In the genomic region with DNA sequence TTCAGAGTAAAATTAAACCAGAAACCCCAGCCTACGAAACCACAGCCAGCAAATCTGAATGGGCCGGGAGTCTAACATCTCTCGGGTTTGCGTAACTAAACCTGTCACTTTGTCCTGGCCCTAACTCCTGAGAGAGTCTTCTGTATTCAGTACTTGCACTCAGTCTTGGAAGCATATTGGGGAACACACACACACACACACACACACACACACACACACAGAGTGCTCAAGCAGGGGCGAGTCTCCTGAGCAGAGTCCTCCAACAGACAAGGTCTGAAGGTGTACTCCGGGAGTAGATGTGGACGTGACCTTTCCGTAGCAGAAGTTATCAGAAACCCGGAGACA, we compare ENCODE assay signal across 8 mouse cellular contexts. TPM values are rescaled to one million over a fixed set of nuclear protein-coding genes. Genes with fewer than 3 reads are reported as not detected.
DNase-seq lines count a peak whose midpoint lies in the region; ATAC-seq and TF ChIP-seq lines count a peak whose summit lies in the region.

No protein-coding gene starts in this region.

- H3K36me3 ChIP-seq in heart, adult 2 months (ENCODE audit: control insufficient read depth, insufficient read depth, low read length): no peaks in the 10 kb centered on the region
- H3K36me3 ChIP-seq in forebrain, embryonic 16.5 days (ENCODE audit: control insufficient read depth, insufficient read depth): no peaks in the 10 kb centered on the region
- H3K36me3 ChIP-seq in liver, embryonic 16.5 days (ENCODE audit: control insufficient read depth, insufficient read depth): no peaks in the 10 kb centered on the region

- intact Hi-C loops in heart, adult 2 months (cut with DNase I): loop anchor here (5.0 kb wide), 1 partner anchor 50 kb away; no protein-coding TSS in a partner anchor

- H3K9ac ChIP-seq in heart, adult 2 months (ENCODE audit: low read depth, low read length): peak overlapping the region; percentile 87
- H3K9ac ChIP-seq in forebrain, embryonic 16.5 days (replicated peaks; ENCODE audit: low read depth, low read length): peak overlapping the region; percentile 77
- no peak overlapping the region for H3K9ac ChIP-seq in liver, embryonic 16.5 days (ENCODE audit: low read depth, low read length)

- no peaks in the 10 kb centered on the region for H3K27me3 ChIP-seq in heart, adult 2 months (ENCODE audit: control insufficient read depth, insufficient read depth, low read length)
- H3K27me3 ChIP-seq in forebrain, embryonic 16.5 days (replicated peaks; ENCODE audit: control insufficient read depth, insufficient read depth, low read length): no peaks in the 10 kb centered on the region
- H3K27me3 ChIP-seq in liver, embryonic 16.5 days (ENCODE audit: control insufficient read depth, insufficient read depth, low read depth, low read length): peaks cover 54% of the 10 kb centered on the region

- DNase-seq in heart, adult 2 months: no peak
- no peak for DNase-seq in heart, adult 18-20 months
- no peak for DNase-seq in layer of hippocampus, adult 9-11 months
- DNase-seq in right cerebral cortex, postnatal 25 days: no peak
- no peak for DNase-seq in adrenal gland, postnatal 14 days

- no peak for TF ChIP-seq EP300 in heart, adult 2 months (IDR thresholded peaks at IDR 0.05; ENCODE audit: insufficient read depth, low read depth, low read length)

- peak overlapping the region; percentile 79 for H3K4me3 ChIP-seq in heart, adult 2 months
- peak overlapping the region; percentile 78 for H3K4me3 ChIP-seq in forebrain, embryonic 16.5 days (replicated peaks; ENCODE audit: low read length)
- peak overlapping the region; percentile 56 for H3K4me3 ChIP-seq in liver, embryonic 16.5 days (ENCODE audit: low read depth, low read length)

- TF ChIP-seq CTCF in heart, adult 2 months (IDR thresholded peaks at IDR 0.05): no peak

- peak overlapping the region; percentile 81 for H3K27ac ChIP-seq in heart, adult 2 months
- peak overlapping the region; percentile 74 for H3K27ac ChIP-seq in forebrain, embryonic 16.5 days (ENCODE audit: low read length)
- no peak overlapping the region for H3K27ac ChIP-seq in liver, embryonic 16.5 days (ENCODE audit: low read length)

- H3K4me2 ChIP-seq in forebrain, embryonic 16.5 days (ENCODE audit: low read length): peak overlapping the region; percentile 93
- peak overlapping the region; percentile 70 for H3K4me2 ChIP-seq in liver, embryonic 16.5 days (ENCODE audit: low read depth, low read length)

- peak; percentile 5 for ATAC-seq in CD4-positive, CD25-positive, alpha-beta regulatory T cell, adult 4 months
- 0 out of 2 replicates have a peak, but pooled peaks have one; percentile 9 for ATAC-seq in forebrain, embryonic 16.5 days
- ATAC-seq in liver, embryonic 16.5 days (ENCODE audit: low read depth): no peak

- H3K79me2 ChIP-seq in heart, adult 2 months (replicated peaks; ENCODE audit: control insufficient read depth, insufficient read depth, low read length): no peaks in the 10 kb centered on the region

- no peaks in the 10 kb centered on the region for H3K9me3 ChIP-seq in forebrain, embryonic 16.5 days (ENCODE audit: control insufficient read depth, low read length)
- no peaks in the 10 kb centered on the region for H3K9me3 ChIP-seq in liver, embryonic 16.5 days (replicated peaks; ENCODE audit: control insufficient read depth, low read length)

- peaks cover 2% of the 10 kb centered on the region; the same call in 1 of the 2 replicates for H3K4me1 ChIP-seq in heart, adult 2 months (ENCODE audit: control insufficient read depth, insufficient read depth, low read length)
- H3K4me1 ChIP-seq in forebrain, embryonic 16.5 days (replicated peaks; ENCODE audit: control insufficient read depth, insufficient read depth, low read length): peaks cover 42% of the 10 kb centered on the region
- peaks cover 3% of the 10 kb centered on the region for H3K4me1 ChIP-seq in liver, embryonic 16.5 days (ENCODE audit: control insufficient read depth, low read depth, low read length)

- TF ChIP-seq POLR2A in heart, adult 2 months (IDR thresholded peaks at IDR 0.05; ENCODE audit: insufficient read depth, low read depth, low read length): no peak

- WGBS in heart, adult 2 months: 2% methylated on average over 9 of the region's 9 CpGs
- WGBS in forebrain, embryonic 16.5 days: 1% methylated on average over 9 of the region's 9 CpGs
- 3% methylated on average over 9 of the region's 9 CpGs for WGBS in liver, embryonic 16.5 days (ENCODE audit: insufficient replicate concordance)

RNA-seq across cellular contexts. Expression of a gene that starts 1.3 kb away (rescaled TPM):
- total RNA-seq in heart, adult 2 months (2021): 10 to 100 TPM in 1 of 2 experiments, 1 to 10 TPM in 1; 6.8 to 11.1 TPM
- polyA plus RNA-seq in heart, adult 2 months (2012; rRNA removed): 9.4 and 12.6 TPM in 2 replicates
- 1 to 10 TPM; 5.2 to 7.0 TPM for total RNA-seq in heart, adult 18-20 months (2021)
- 1 to 10 TPM in 1 of 2 experiments, under 1 TPM in 1; 0.82 to 1.6 TPM for polyA plus RNA-seq in CD4-positive, CD25-positive, alpha-beta regulatory T cell, adult 4 months (2017; shearing (Covaris generic))
- 12.2 and 13.5 TPM in 2 replicates for polyA plus RNA-seq in forebrain, embryonic 16.5 days (2015; fragmentation: Nextera tagmentation; extraction: Ambion mirVana)
- polyA plus RNA-seq in liver, embryonic 16.5 days (2015; fragmentation: Nextera tagmentation; extraction: Ambion mirVana): 0.02 and 0.04 TPM in 2 replicates
- 2.6 and 3.2 TPM in 2 replicates for total RNA-seq in adrenal gland, postnatal 14 days (2021)
